Mouse (Mus musculus): ENCODE measurements at regions not wholly inside any gene's neighbourhood (a gene's known extent, or its start where the extent isn't known, plus 50 kb on each side); places are given as distances from the start of the nearest gene placed in this dataset.

DNA sequence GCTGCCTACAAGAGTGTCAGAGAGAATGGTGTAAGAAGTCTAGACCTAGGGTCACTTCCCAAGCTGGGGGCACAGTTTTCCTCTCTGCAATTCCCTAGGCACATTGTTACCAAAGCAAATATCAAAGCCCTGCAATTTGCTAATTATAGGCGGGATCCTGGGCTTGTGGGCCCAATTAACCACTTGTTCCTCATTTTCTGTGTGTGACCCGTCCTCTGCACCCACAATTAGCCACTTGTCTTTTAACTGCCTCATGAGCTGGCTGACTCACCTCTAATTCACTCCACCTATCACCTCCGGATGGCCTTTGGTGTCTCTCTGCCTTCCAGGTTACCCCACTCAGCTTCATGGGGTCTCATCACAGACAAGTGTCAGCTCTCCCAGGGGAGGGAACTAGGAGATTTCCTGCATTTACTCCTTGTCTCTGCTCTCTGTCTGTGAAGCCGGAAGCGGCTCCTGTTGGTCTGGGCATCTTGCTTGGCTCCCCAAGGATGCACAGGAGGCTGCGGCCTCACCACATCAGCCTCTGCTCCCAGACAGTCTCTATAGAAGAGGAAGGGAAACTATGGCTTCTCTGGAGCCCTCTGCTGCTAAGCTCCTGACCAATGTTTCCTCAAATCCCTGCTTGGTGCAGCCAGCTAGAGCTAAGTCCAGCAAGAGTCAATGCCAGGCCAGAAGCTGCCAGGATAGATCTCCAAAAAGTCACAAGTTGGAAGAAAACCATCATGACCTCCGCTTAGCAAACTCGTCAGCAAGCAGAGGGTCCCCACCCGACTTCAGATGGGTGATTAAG is 73.2 kb upstream of the Hes1 start:
- DNase-seq (ENCODE audit: low spot score in 2 of 2), result no peak

DNA sequence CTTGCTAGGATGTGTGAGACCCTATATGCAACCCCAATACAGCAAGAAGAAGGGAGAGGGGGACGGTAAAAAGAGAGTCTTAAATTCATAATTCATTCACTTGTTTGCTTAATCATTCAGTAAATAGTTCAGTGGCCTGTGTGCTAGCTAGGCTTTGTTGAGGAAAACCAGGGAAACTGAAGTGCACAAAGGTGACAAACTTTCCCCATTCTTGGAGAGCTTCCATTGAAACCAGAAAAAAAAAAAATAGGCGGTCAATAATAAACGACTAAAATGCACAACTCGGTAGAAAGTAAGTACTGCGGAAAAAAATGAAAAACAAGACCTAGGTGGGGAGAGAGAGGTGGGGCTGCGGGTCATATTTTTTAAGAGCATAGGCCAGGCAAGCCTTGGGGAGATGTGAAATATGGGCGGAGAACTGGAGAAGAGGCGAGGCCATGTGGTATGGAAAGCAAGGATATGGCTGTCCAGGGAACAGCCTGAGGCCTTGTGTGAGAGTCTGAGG is 72.3 kb upstream of the Hes1 start:
- no peak for DNase-seq (ENCODE audit: low spot score in 2 of 2)

DNA sequence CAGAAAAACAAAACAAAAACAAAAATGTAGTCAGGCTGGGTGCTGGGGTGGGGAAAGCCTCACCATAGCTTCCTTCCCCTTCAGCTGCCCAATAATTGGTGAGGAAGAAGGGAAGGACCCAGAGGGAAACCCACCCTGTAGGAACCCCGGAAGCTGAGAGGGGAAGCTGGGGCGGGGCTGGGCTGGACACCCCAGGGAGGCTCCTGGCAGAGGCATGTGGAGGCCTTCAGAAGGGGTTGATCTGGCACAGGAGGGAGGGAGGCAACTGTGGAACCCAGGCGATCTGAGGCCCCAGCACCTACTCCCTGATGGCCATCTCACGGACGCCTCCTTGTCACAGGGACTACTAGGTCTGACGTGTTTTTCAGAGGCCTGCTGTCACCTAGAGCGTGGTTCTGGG is 71.1 kb upstream of the Hes1 start:
- DNase-seq (ENCODE audit: low spot score in 2 of 2), result no peak

DNA sequence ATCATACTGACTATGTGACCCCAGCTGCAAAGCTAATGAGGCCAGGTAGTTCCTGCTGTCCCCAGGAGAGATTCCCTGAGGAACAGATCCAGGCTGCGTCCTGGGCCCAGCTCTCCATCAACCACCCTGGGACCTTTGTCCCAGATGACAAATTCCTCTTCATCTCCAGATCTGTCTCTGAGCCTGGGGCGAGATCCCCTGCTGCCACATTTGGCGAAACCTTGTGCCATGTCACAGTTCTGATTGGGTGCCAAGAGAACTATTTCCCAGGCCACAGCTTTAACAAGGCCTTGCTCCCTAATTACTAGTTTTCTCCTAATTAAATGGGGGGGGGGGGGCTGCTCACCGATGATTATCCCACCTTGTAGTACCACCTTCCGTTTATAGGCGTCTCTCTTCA is 70.6 kb upstream of the Hes1 start:
- no peak for DNase-seq (ENCODE audit: low spot score in 2 of 2)

DNA sequence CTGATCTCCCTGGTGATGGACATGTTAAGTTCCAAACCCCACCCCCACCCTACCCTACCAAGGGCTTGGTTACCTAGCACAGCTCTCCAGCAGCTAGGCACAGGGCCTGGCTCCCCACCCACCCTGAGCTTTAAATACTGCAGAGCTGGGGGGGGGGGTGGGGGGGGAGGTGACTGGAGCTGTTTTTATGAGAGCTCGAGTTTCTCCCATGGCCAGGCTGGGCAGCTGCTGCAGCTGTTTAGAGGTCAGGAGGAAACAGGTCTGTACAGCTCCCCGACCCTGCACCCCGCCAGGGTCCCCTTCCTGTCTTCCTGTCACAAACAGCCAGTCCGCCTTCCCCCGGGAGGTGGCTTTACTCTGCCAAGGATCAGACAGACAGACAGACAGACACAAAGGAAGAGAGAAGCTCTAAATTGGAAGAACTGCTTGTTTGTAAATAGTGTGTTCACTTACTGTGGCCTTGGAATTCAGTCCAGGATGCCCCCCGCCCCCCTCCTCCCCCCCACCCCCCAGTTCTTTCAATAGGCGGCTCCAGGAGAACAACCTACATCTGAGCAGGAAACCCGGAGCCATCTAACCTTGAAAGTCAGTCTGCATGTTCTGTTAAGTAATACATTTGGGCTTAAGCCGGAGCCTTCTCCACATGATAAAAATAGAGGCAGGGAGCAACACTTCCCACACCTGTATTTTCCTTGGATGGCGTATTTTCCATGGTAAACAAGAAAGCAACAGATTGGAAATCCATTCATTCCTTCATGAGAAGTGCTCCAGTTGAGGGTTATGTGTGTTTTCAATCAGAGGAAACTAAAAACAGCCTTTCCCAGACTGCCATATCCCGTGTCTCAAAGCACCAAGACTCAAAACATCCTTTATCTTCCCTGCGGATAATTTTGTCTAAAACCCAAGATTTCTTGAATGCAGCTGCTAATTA is 67.8 kb upstream of the Hes1 start:
- peak; percentile 43 to 77 for DNase-seq (ENCODE audit: low spot score in 2 of 2)

DNA sequence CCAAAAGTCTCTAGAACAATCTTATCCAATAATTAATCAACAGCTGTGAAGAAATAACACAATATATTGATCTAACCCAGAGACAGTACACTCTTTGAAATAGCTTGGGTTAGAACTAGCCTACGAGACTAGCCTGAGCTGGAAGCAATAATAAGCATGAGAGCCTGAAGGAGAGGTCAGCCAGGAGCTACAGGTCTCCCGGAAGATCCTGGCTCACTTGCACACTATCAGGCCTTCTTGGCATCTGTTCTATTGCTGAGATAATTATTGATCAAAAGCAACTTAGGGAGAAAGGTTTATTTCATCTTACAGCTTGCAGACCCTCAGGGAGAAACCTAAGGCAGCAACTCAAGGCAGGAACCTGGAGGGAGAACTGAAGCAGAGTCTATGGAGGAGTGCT is 64.0 kb upstream of the Hes1 start:
- DNase-seq (ENCODE audit: low spot score in 2 of 2), result no peak

DNA sequence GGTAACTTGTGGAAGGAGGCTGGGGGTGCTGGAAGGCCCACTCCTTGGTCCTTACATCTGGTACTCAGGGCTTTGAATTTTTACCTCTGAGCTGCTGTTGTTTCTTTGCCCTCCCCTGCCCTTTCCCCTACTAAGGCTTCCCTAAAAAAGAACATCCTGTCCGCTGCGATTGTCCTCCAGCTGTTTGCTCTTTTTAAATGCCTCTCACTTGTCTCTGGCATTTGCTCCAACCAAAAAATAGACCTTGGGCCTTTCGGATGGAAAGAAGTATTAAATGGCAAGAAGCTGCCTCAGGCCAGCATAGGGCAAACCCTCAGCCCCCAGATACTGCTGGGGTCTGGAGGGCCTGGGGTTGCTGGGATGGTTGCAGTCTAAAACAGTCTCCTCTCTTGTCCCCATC is 59.1 kb upstream of the Hes1 start:
- peak; percentile 38 to 41 for DNase-seq (ENCODE audit: low spot score in 2 of 2)

DNA sequence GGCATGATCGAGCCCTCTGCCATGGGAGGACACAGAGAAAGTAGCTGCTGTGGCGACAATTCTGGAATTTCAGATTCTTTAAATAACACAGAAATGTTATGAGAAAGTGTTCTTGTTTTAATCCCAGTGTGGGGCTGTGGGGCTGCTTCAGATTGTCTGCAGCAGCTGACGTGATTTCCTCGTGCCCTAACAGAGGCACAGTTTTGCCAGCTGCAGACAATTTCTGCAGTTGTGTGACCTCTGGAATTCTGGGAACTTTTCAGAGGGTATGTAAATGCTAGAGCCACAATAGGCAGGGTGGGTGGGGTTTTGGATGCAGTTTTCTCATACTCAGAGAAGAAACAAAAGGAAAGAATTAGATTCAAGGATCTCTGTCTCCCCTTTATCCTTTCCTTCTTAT is 57.4 kb upstream of the Hes1 start:
- DNase-seq (ENCODE audit: low spot score in 2 of 2), result no peak

DNA sequence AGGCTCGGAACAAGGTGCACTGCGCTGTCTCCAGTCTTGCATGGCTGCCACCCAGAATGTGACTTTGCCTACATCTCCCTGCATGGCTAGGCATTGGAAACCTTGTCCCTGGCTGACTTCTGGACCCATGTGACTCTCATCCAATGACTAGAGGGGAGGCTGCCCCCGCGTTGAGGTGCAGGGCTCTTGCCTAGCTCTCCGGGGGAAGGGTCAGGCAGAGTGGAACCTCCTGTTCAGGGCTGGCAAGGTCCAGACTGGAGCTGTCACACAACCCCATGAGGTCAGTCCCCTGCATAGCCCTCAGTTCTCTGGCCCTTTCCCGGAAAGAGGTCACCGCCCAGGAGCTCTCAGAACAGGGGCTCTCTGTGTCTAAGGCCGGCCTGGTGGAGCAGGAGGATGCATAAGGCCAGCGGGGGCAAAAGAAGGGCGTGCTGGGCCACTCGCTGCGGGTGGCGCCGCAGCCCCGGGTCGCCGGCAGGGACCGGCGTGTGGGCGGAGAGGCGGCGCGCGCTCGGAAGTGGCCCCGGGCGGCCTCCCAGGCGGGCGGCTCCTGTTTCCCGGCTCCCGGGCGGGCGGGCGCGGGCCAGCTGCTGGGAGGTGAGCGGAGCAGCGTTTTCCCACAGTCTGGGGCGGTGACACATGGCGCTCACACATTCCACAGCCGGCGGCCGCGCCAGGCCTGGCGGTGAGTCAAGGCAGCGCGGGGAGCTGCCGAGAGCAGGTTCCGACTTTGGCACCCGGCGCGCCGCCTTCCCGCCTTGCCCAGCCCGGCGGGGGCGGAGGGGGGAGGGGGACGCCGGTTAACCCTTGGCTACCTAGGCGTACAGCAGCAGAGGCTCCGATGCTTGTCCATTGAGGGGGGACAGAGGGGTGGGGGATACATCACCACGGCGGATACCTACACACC is 55.5 kb upstream of the Hes1 start:
- DNase-seq (ENCODE audit: low spot score in 2 of 2), result peak; percentile 94 to 95

DNA sequence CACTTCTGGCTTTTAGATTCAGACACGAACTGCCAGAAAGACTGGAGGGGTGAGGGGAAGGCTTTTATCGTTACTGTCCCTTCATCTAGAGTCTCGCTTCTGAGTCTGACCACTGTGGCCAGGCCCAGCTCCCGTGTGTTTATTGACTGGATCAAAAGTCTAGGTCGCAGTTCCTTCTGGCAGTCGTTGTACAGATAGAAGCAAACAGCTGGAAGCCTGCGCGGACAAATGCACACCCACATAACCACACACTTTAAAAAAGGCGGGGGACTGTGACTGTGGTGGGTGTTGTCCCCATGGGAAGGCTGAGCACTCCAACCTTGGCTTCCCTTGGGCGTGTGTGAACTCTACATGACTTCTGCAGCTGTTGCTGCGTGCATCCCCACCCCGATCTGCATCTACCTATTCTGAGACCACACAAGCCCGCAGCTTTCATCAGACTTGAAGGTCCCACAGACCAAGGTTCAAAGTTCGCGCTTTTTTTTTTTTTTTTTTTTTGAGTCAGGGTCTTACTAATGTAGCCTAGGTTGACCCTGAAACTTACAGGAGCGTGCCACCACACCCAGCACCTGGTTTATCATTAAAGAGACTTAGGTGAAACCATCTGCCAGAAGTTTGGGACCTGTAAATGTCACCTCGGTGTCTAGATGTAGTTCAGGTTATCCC is 54.5 kb upstream of the Hes1 start:
- peak; percentile 58 to 79 for DNase-seq (ENCODE audit: low spot score in 2 of 2)

DNA sequence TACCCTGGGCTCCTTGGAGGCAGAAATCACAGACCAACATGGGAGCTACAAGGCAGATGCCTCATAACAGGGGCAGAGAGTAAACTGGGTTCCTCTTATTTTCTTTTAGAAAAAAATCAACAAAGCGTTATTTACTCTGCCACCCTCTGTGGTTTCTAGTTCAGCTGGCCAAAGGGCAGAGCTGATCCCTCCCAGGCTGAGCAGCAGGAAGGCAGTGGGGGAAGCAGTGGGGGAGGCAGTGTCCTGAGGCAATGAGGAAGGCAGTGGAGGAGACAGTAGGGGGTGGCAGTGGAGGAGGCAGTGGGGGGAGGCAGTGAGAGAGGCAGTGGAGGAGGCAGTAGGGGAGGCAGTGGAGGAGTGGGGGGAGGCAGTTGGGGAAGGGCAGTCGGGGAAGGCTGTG is 51.1 kb upstream of the Hes1 start:
- no peak for DNase-seq (ENCODE audit: low spot score in 2 of 2)

DNA sequence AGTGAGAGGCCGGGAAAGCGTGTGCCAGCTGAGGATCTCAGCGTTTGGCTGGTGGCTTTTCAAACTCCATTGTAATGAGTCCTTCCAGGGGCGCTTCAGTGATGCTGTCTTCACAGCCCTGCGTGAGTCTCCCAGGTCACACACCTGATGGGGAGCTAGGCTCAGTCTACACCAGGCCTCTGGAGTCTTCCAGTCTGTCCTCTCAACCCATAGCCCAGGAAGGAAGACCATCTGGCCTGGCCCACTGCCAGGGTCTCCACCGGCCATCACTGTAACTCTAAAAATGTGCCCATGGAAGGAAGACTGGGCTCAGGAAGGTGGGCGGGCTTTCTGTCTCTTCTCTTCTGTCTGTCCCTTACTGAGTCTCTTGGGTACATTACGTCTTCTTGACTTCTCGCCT is 50.2 kb upstream of the Hes1 start:
- no peak for DNase-seq (ENCODE audit: low spot score in 2 of 2)

Measured in heart, adult 9 months (tissue).